Mouse (Mus musculus) midbrain, embryonic 13.5 days (tissue): ENCODE data around the gene Cel. TPM values are rescaled to one million over a fixed set of nuclear protein-coding genes. Genes with fewer than 3 reads are reported as not detected.

Source experiments
- ATAC-seq: fragments of 200-750 bp; cut with Nextera tagmentation; 2 replicates; pipeline ENCODE4 v1.8.0; 2017; ENCODE audit warnings: mild to moderate bottlenecking, moderate TSS enrichment, moderate library complexity
- H3K27ac ChIP-seq: fragments of 300-500 bp; sonication (generic); 2 replicates; pipeline ENCODE4 v1.5.1; 2015; ENCODE audit warnings: inconsistent platforms, mild to moderate bottlenecking, moderate library complexity
- H3K27me3 ChIP-seq: fragments of 300-500 bp; sonication (generic); 2 replicates; pipeline ENCODE4 v1.6.1; 2015; ENCODE audit warnings: mild to moderate bottlenecking, inconsistent platforms
- H3K36me3 ChIP-seq: fragments of 300-500 bp; sonication (generic); 2 replicates; pipeline ENCODE4 v1.6.1; 2015; ENCODE audit warnings: mild to moderate bottlenecking, inconsistent platforms
- H3K4me1 ChIP-seq: fragments of 300-500 bp; sonication (generic); replicated peaks from 2 replicates; pipeline ENCODE4 v1.6.1; 2015; ENCODE audit warnings: inconsistent platforms
- H3K4me2 ChIP-seq: fragments of 300-500 bp; sonication (generic); replicated peaks from 2 replicates; pipeline ENCODE4 v1.6.1; 2015; ENCODE audit warnings: moderate library complexity, mild to moderate bottlenecking, inconsistent platforms
- H3K4me3 ChIP-seq: fragments of 300-500 bp; sonication (generic); replicated peaks from 2 replicates; pipeline ENCODE4 v1.5.1; 2015; ENCODE audit warnings: mild to moderate bottlenecking, inconsistent platforms
- H3K9ac ChIP-seq: fragments of 300-500 bp; sonication (generic); replicated peaks from 2 replicates; pipeline ENCODE4 v1.6.1; 2015; ENCODE audit warnings: mild to moderate bottlenecking, inconsistent platforms
- H3K9me3 ChIP-seq: fragments of 300-500 bp; sonication (generic); 2 replicates; pipeline ENCODE4 v1.6.1; 2016; ENCODE audit warnings: mild to moderate bottlenecking, inconsistent platforms
- WGBS: fragments of 180-500 bp; shearing (Covaris S2); methylation state at CpG from one replicate; pipeline ENCODE4 v1.1.7; 2015; 5-methylcytosine and 5-hydroxymethylcytosine counted together
- polyA plus RNA-seq: library from polyadenylated mRNA; unstranded; fragments of >200 nt; fragmentation: Nextera tagmentation; extraction: Ambion mirVana; gene quantifications from 2 replicates; pipeline ENCODE4 v1.2.1, GENCODE M21; 2015

Gene Cel
- polyA plus RNA-seq, 1 experiment from 2014 or later = 0.07 TPM

- H3K9ac ChIP-seq = peak overlapping the region; percentile 39
- 0 out of 2 replicates have a peak overlapping the region, but pooled peaks have one; percentile 5 for H3K4me3 ChIP-seq
These were observed 37.8 kb downstream of the Cel start for GRCm38 (mm10) chr2:28525219-28525942.

GRCm38 (mm10) chr2:28524406-28524805 is 38.8 kb downstream of the Cel start:
- Histone ChIP-seq H3K27ac (peak overlapping the region; percentile 80), H3K4me1 (peaks cover 93% of the 10 kb centered on the region), H3K36me3 (peaks cover 6% of the 10 kb centered on the region), H3K9me3 (no peaks in the 10 kb centered on the region), H3K27me3 (no peaks in the 10 kb centered on the region), H3K4me2 (no peak overlapping the region), H3K9ac (0 out of 2 replicates have a peak overlapping the region, but pooled peaks have one; percentile 2), H3K4me3 (no peak overlapping the region)
- WGBS = 74% methylated on average over 10 of the region's 10 CpGs
- ATAC-seq = no peak

More at GRCm38 (mm10) chr2:28525219-28525942, 37.8 kb downstream of the Cel start:
- H3K9me3 ChIP-seq = no peaks in the 10 kb centered on the region
- H3K27me3 ChIP-seq = no peaks in the 10 kb centered on the region
- H3K4me2 ChIP-seq = peak overlapping the region; percentile 33
- ATAC-seq = peak; percentile 80
- 8% methylated on average over 11 of the region's 11 CpGs for WGBS
- peak overlapping the region; percentile 80 for H3K27ac ChIP-seq
- peaks cover 4% of the 10 kb centered on the region; the same call in 1 of the 2 replicates for H3K36me3 ChIP-seq
- H3K4me1 ChIP-seq = peaks cover 94% of the 10 kb centered on the region

- ATAC-seq = peak; percentile 76
- H3K27ac ChIP-seq = peak overlapping the region; percentile 80
- WGBS = 15% methylated on average over 5 of the region's 5 CpGs
These were observed 39.5 kb downstream of the Cel start for GRCm38 (mm10) chr2:28523643-28524117.

GRCm38 (mm10) chr2:28522166-28522565 is 41.0 kb downstream of the Cel start:
- peaks cover 93% of the 10 kb centered on the region for H3K4me1 ChIP-seq
- WGBS = 96% methylated on average over 4 of the region's 4 CpGs
- no peak overlapping the region for H3K9ac ChIP-seq
- H3K9me3 ChIP-seq = no peaks in the 10 kb centered on the region
- no peaks in the 10 kb centered on the region for H3K27me3 ChIP-seq
- peaks cover 12% of the 10 kb centered on the region for H3K36me3 ChIP-seq
- no peak overlapping the region for H3K4me2 ChIP-seq
- no peak overlapping the region for H3K27ac ChIP-seq
- no peak for ATAC-seq
- no peak overlapping the region for H3K4me3 ChIP-seq

More at GRCm38 (mm10) chr2:28523643-28524117, 39.5 kb downstream of the Cel start:
- Histone ChIP-seq H3K4me2 (no peak overlapping the region), H3K4me3 (no peak overlapping the region), H3K27me3 (no peaks in the 10 kb centered on the region), H3K36me3 (peaks cover 8% of the 10 kb centered on the region), H3K4me1 (peaks cover 93% of the 10 kb centered on the region), H3K9me3 (no peaks in the 10 kb centered on the region), H3K9ac (no peak overlapping the region)

GRCm38 (mm10) chr2:28521571-28522151 is 41.5 kb downstream of the Cel start:
- H3K4me2 ChIP-seq = no peak overlapping the region
- H3K4me1 ChIP-seq = peaks cover 94% of the 10 kb centered on the region
- H3K36me3 ChIP-seq = peaks cover 12% of the 10 kb centered on the region
- H3K9me3 ChIP-seq = no peaks in the 10 kb centered on the region
- WGBS = 93% methylated on average over 6 of the region's 6 CpGs
- H3K27me3 ChIP-seq = no peaks in the 10 kb centered on the region
- no peak for ATAC-seq
- H3K27ac ChIP-seq = no peak overlapping the region
- H3K4me3 ChIP-seq = no peak overlapping the region
- no peak overlapping the region; the same call in 1 of the 2 replicates for H3K9ac ChIP-seq

GRCm38 (mm10) chr2:28520581-28520980 is 42.6 kb downstream of the Cel start:
- ATAC-seq = no peak
- H3K27ac ChIP-seq = no peak overlapping the region
- peaks cover 20% of the 10 kb centered on the region for H3K36me3 ChIP-seq
- H3K9ac ChIP-seq = no peak overlapping the region
- H3K4me1 ChIP-seq = peaks cover 94% of the 10 kb centered on the region
- H3K4me3 ChIP-seq = no peak overlapping the region
- no peaks in the 10 kb centered on the region for H3K9me3 ChIP-seq
- H3K27me3 ChIP-seq = no peaks in the 10 kb centered on the region
- WGBS = 64% methylated on average over 5 of the region's 5 CpGs
- H3K4me2 ChIP-seq = no peak overlapping the region

GRCm38 (mm10) chr2:28518231-28518630 is 45.0 kb downstream of the Cel start:
- Histone ChIP-seq H3K4me3 (no peak overlapping the region), H3K27me3 (no peaks in the 10 kb centered on the region), H3K36me3 (peaks cover 25% of the 10 kb centered on the region), H3K9me3 (no peaks in the 10 kb centered on the region), H3K9ac (peak overlapping the region; percentile 8; the same call in 1 of the 2 replicates), H3K4me2 (peak overlapping the region; percentile 29), H3K4me1 (peaks cover 87% of the 10 kb centered on the region), H3K27ac (peak overlapping the region; percentile 55)
- 15% methylated on average over 2 of the region's 2 CpGs for WGBS
- no peak for ATAC-seq

- H3K36me3 ChIP-seq = peaks cover 25% of the 10 kb centered on the region
- peak overlapping the region; percentile 55 for H3K27ac ChIP-seq
- H3K9me3 ChIP-seq = no peaks in the 10 kb centered on the region
- 44% methylated on average over 5 of the region's 5 CpGs for WGBS
- peak overlapping the region; percentile 8; the same call in 1 of the 2 replicates for H3K9ac ChIP-seq
- H3K4me2 ChIP-seq = peak overlapping the region; percentile 85
- peaks cover 84% of the 10 kb centered on the region for H3K4me1 ChIP-seq
- H3K4me3 ChIP-seq = no peak overlapping the region
- no peak for ATAC-seq
- no peaks in the 10 kb centered on the region for H3K27me3 ChIP-seq
These were observed 45.8 kb downstream of the Cel start for GRCm38 (mm10) chr2:28517206-28517909.

- Histone ChIP-seq H3K4me2 (peak overlapping the region; percentile 85), H3K27ac (peak overlapping the region; percentile 93), H3K4me3 (peak overlapping the region; percentile 93), H3K9ac (peak overlapping the region; percentile 98), H3K4me1 (peaks cover 56% of the 10 kb centered on the region), H3K9me3 (no peaks in the 10 kb centered on the region), H3K27me3 (peaks cover 9% of the 10 kb centered on the region; the same call in 1 of the 2 replicates), H3K36me3 (peaks cover 20% of the 10 kb centered on the region; the same call in 1 of the 2 replicates)
- WGBS = 23% methylated on average over 5 of the region's 5 CpGs
- ATAC-seq = peak; percentile 40; the same call in 1 of the 2 replicates
These were observed 48.7 kb downstream of the Cel start for GRCm38 (mm10) chr2:28514489-28514888.

GRCm38 (mm10) chr2:28513431-28514370 is 49.5 kb downstream of the Cel start:
- ATAC-seq = peak; percentile 65
- Histone ChIP-seq H3K36me3 (peaks cover 17% of the 10 kb centered on the region; the same call in 1 of the 2 replicates), H3K4me3 (peak overlapping the region; percentile 93), H3K9me3 (no peaks in the 10 kb centered on the region), H3K27ac (peak overlapping the region; percentile 93), H3K9ac (peak overlapping the region; percentile 98), H3K4me1 (peaks cover 48% of the 10 kb centered on the region), H3K4me2 (peak overlapping the region; percentile 85), H3K27me3 (peaks cover 9% of the 10 kb centered on the region; the same call in 1 of the 2 replicates)
- whole genome bisulfite sequencing = 3% methylated on average over 45 of the region's 47 CpGs
